9 mouse cellular contexts compared by ENCODE assay signal in the genomic region with DNA sequence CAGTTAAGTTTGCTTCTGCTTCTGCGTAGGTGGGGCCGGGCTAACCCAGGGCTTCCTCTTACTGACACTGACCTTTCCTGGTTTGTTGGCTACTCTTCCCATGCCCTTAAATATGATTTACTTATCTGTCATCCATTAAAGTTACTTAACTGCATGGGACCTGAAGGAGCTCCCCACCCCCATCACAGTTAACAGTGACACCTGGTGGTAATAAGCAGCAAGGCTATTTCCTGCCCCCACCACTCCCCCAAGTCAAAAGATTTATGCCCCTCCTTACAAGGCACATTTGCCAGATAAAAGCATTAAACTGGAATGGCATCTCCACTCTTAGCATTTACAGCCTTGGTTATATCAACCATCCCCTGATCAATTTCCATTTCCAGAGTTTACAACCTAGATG. TPM values are rescaled to one million over a fixed set of nuclear protein-coding genes. Genes with fewer than 3 reads are reported as not detected.
DNase-seq lines count a peak whose midpoint lies in the region; ATAC-seq and TF ChIP-seq lines count a peak whose summit lies in the region.
"Had no signal": no experiment of that assay in that cellular context is flagged by ENCODE, and none has a peak within 500 bp of the region (broad histone marks: within the 10 kb centered on the region; RNA-seq: fewer than 3 reads in every experiment).

No protein-coding gene starts in this region.

- 0 out of 2 replicates have a peak, but pooled peaks have one; percentile 32 for ATAC-seq in kidney, embryonic 14.5 days (ENCODE audit: low FRiP score, low TSS enrichment)

- no peaks in the 10 kb centered on the region for H3K79me2 ChIP-seq in MEL (ENCODE audit: control insufficient read depth, insufficient read depth, low read length, poor library complexity)

- TF ChIP-seq EP300 in MEL (IDR thresholded peaks at IDR 0.05; ENCODE audit: low read depth in 1 of 2, low read length in 2 of 2): no peak

- no peak overlapping the region for H3K27ac ChIP-seq in kidney, embryonic 14.5 days (ENCODE audit: low read depth, low read length)
- no peak overlapping the region for H3K27ac ChIP-seq in MEL (ENCODE audit: control insufficient read depth, low read depth, low read length)
- H3K27ac ChIP-seq: heart, embryonic 15.5 days; limb, embryonic 15.5 days had no signal

- H3K4me3 ChIP-seq in kidney, embryonic 14.5 days (ENCODE audit: low read length): no peak overlapping the region
- H3K4me3 ChIP-seq in MEL (ENCODE audit: control insufficient read depth in 1 of 2, insufficient read depth in 1 of 2, low read depth in 2 of 2, low read length in 2 of 2): no peak overlapping the region
- H3K4me3 ChIP-seq: heart, embryonic 15.5 days; limb, embryonic 15.5 days had no signal

- 73% methylated on average over 2 of the region's 2 CpGs for WGBS in kidney, embryonic 14.5 days

- peak; percentile 47 for TF ChIP-seq RAD21 in MEL (IDR thresholded peaks at IDR 0.05; ENCODE audit: low read depth, low read length)

- peak; percentile 43 to 70 (median 53) for TF ChIP-seq CTCF in MEL (IDR thresholded peaks at IDR 0.05 in 2 of 3, conservative IDR thresholded peaks at IDR 0.05 in 1 of 3; ENCODE audit: control insufficient read depth in 1 of 3, insufficient read depth in 1 of 3, low read depth in 2 of 3, low read length in 3 of 3, poor library complexity in 1 of 3, severe bottlenecking in 1 of 3)

- no peak overlapping the region for H3K9ac ChIP-seq in kidney, embryonic 14.5 days (ENCODE audit: low read depth, low read length)
- no peak overlapping the region for H3K9ac ChIP-seq in MEL (ENCODE audit: control insufficient read depth, low read depth, low read length, poor library complexity, severe bottlenecking)
- H3K9ac ChIP-seq: heart, embryonic 15.5 days; limb, embryonic 15.5 days had no signal

- no peak for TF ChIP-seq POLR2A in MEL (IDR thresholded peaks at IDR 0.05; ENCODE audit: control insufficient read depth in 1 of 2, insufficient read depth in 1 of 2, low read depth in 1 of 2, low read length in 2 of 2, poor library complexity in 1 of 2)

- no peaks in the 10 kb centered on the region for H3K27me3 ChIP-seq in kidney, embryonic 14.5 days (ENCODE audit: control insufficient read depth, insufficient read depth, low read length)
- no peaks in the 10 kb centered on the region for H3K27me3 ChIP-seq in MEL (ENCODE audit: control insufficient read depth in 1 of 2, insufficient read depth in 2 of 2, low read length in 2 of 2)
- H3K27me3 ChIP-seq: heart, embryonic 15.5 days; limb, embryonic 15.5 days had no signal

- peaks cover 29% of the 10 kb centered on the region for H3K36me3 ChIP-seq in kidney, embryonic 14.5 days (ENCODE audit: control insufficient read depth, insufficient read depth, low read length)
- no peaks in the 10 kb centered on the region for H3K36me3 ChIP-seq in MEL (ENCODE audit: control insufficient read depth in 1 of 2, insufficient read depth in 2 of 2, low read length in 2 of 2)

- H3K9me3 ChIP-seq in kidney, embryonic 14.5 days (ENCODE audit: control insufficient read depth, low read length): no peaks in the 10 kb centered on the region
- H3K9me3 ChIP-seq in MEL (replicated peaks; ENCODE audit: insufficient read depth, low read length): no peaks in the 10 kb centered on the region
- H3K9me3 ChIP-seq: heart, embryonic 15.5 days; limb, embryonic 15.5 days had no signal

- H3K4me2 ChIP-seq in kidney, embryonic 14.5 days (replicated peaks; ENCODE audit: low read depth, low read length): no peak overlapping the region
- H3K4me2 ChIP-seq: heart, embryonic 15.5 days; limb, embryonic 15.5 days had no signal

- DNase-seq in kidney, adult 18-20 months: no peak
- DNase-seq in CD4-positive helper T cell, adult 2 months (ENCODE audit: low read depth, low spot score): peak; percentile 21
- DNase-seq in MEL (ENCODE audit: low read depth, low spot score): peak; percentile 45
- DNase-seq in lung, postnatal 10 days: peak; percentile 33
- DNase-seq in urinary bladder, postnatal 4 days (ENCODE audit: low spot score in 2 of 2): no peak
- DNase-seq in thymus, postnatal 25 days: no peak

- H3K4me1 ChIP-seq in kidney, embryonic 14.5 days (ENCODE audit: control insufficient read depth, insufficient read depth, low read length): no peaks in the 10 kb centered on the region
- H3K4me1 ChIP-seq in MEL (ENCODE audit: control insufficient read depth in 1 of 2, insufficient read depth in 2 of 2, low read length in 2 of 2): no peaks in the 10 kb centered on the region
- H3K4me1 ChIP-seq: limb, embryonic 15.5 days had no signal

TF ChIP-seq in MEL, 35 proteins besides CTCF, POLR2A, EP300 and RAD21:
- TF ChIP-seq ZKSCAN1 (IDR thresholded peaks at IDR 0.05; ENCODE audit: low read depth, low read length) (no peak), USF1 (IDR thresholded peaks at IDR 0.05; ENCODE audit: low read depth, low read length) (no peak), MYB (IDR thresholded peaks at IDR 0.05; ENCODE audit: low read depth, low read length) (no peak), SMC3 (IDR thresholded peaks at IDR 0.05; ENCODE audit: low read depth, low read length) (peak; percentile 68), BHLHE40 (IDR thresholded peaks at IDR 0.05; ENCODE audit: borderline replicate concordance, low read depth, low read length) (no peak), HCFC1 (IDR thresholded peaks at IDR 0.05; ENCODE audit: low read depth, low read length) (no peak), MEF2A (IDR thresholded peaks at IDR 0.05; ENCODE audit: extremely low read depth, insufficient replicate concordance, low read depth, low read length, poor library complexity, severe bottlenecking) (no peak), CHD2 (IDR thresholded peaks at IDR 0.05; ENCODE audit: low read length) (0 out of 2 replicates have a peak, but pooled peaks have one; percentile 20)
TF ChIP-seq in MEL: peak in this region for 2.

RNA-seq across cellular contexts. Expression of a gene that starts 38.3 kb away (rescaled TPM):
- polyA plus RNA-seq in kidney, embryonic 14.5 days (2014; fragmentation: Nextera tagmentation; extraction: Ambion mirVana): 10.6 and 26.6 TPM in 2 replicates
- total RNA-seq in MEL (2012; rRNA removed): 18.2 and 19.3 TPM in 2 replicates
- 10 to 100 TPM in 1 of 2 experiments, not detected in 1; 26.5 TPM for polyA plus RNA-seq in MEL (2012; ENCODE audit: insufficient read depth in 1 of 2, insufficient read length in 2 of 2, low read depth in 1 of 2, low replicate concordance in 2 of 2, missing spikeins in 1 of 2)

RNA-seq across cellular contexts. Expression of a gene that starts 38.4 kb away (rescaled TPM):
- polyA plus RNA-seq in kidney, embryonic 14.5 days (2014; fragmentation: Nextera tagmentation; extraction: Ambion mirVana): 41.1 and 53.3 TPM in 2 replicates
- 13.5 and 14.2 TPM in 2 replicates for total RNA-seq in MEL (2012; rRNA removed)
- polyA plus RNA-seq in MEL (2012; ENCODE audit: insufficient read depth in 1 of 2, insufficient read length in 2 of 2, low read depth in 1 of 2, low replicate concordance in 2 of 2, missing spikeins in 1 of 2): 10 to 100 TPM in 1 of 2 experiments, not detected in 1; 35.1 TPM

Comparison
In these comparisons a context has a peak if more than half of its experiments do, and no peak if none do; other contexts are left out.
1. DNase-seq: peak in CD4-positive helper T cell, adult 2 months (single experiment), MEL (single experiment) and lung, postnatal 10 days (single experiment); none in kidney, adult 18-20 months (single experiment), urinary bladder, postnatal 4 days (0 of 2) and thymus, postnatal 25 days (single experiment).